Mouse (Mus musculus) erythroblast, embryonic 14.5 days (primary cell): ENCODE results near the gene Gins1. TPM values are rescaled to one million over a fixed set of nuclear protein-coding genes. Genes with fewer than 3 reads are reported as not detected.
"Not testable (repeated sequence)": the region's sequence is repeated elsewhere in the genome, so short reads cannot be mapped to it uniquely, and the experiment has no call there.

Source experiments
- H3K27me3 ChIP-seq: 2 replicates; pipeline ENCODE4 v1.6.1; 2012; ENCODE audit warnings: inconsistent platforms; ENCODE audit not compliant: control insufficient read depth
- H3K36me3 ChIP-seq: 2 replicates; pipeline ENCODE4 v1.6.1; 2012; ENCODE audit warnings: mild to moderate bottlenecking, inconsistent platforms; ENCODE audit not compliant: control insufficient read depth
- H3K4me1 ChIP-seq: 2 replicates; pipeline ENCODE4 v1.6.1; 2012; ENCODE audit warnings: inconsistent platforms; ENCODE audit not compliant: control insufficient read depth
- H3K4me3 ChIP-seq: replicated peaks from 2 replicates; pipeline ENCODE3; 2012; ENCODE audit warnings: moderate library complexity, mild to moderate bottlenecking, inconsistent platforms
- H3K9me3 ChIP-seq: 2 replicates; pipeline ENCODE4 v1.6.1; 2012; ENCODE audit warnings: low read length, inconsistent platforms, mixed read lengths; ENCODE audit not compliant: control insufficient read depth
- GATA1 ChIP-seq: IDR thresholded peaks from 2 replicates; pipeline ENCODE4 v1.6.1; 2012; ENCODE audit warnings: low read length, inconsistent platforms, mixed read lengths
- TAL1 ChIP-seq: IDR thresholded peaks from 3 replicates; pipeline ENCODE4 v1.6.1; 2012; ENCODE audit warnings: low read length, inconsistent platforms, mixed read lengths
- polyA plus RNA-seq: library from polyadenylated mRNA; stranded (reverse); fragments of >175 nt; gene quantifications from 2 replicates; pipeline ENCODE4 v1.2.3, GENCODE M21; 2012

Gins1 gene
- polyA plus RNA-seq, 1 experiment, result 5.9 TPM

- peaks cover 16% of the 10 kb centered on the region for H3K4me1 ChIP-seq
- H3K27me3 ChIP-seq, result no peaks in the 10 kb centered on the region
- H3K36me3 ChIP-seq, result peaks cover 86% of the 10 kb centered on the region
- no peak for TF ChIP-seq TAL1
- no peak for TF ChIP-seq GATA1
- H3K9me3 ChIP-seq, result no peaks in the 10 kb centered on the region
- H3K4me3 ChIP-seq, result no peak overlapping the region
Observed at GRCm38 (mm10) chr2:150923505-150923904, 18.3 kb downstream of the Gins1 start.

GRCm38 (mm10) chr2:150927038-150927720 is 22.0 kb downstream of the Gins1 start:
- TF ChIP-seq TAL1 (no peak), GATA1 (no peak)
- H3K9me3 ChIP-seq, result no peaks in the 10 kb centered on the region
- peaks cover 91% of the 10 kb centered on the region for H3K36me3 ChIP-seq
- no peaks in the 10 kb centered on the region for H3K27me3 ChIP-seq
- peaks cover 10% of the 10 kb centered on the region for H3K4me1 ChIP-seq
- H3K4me3 ChIP-seq, result no peak overlapping the region

DNA sequence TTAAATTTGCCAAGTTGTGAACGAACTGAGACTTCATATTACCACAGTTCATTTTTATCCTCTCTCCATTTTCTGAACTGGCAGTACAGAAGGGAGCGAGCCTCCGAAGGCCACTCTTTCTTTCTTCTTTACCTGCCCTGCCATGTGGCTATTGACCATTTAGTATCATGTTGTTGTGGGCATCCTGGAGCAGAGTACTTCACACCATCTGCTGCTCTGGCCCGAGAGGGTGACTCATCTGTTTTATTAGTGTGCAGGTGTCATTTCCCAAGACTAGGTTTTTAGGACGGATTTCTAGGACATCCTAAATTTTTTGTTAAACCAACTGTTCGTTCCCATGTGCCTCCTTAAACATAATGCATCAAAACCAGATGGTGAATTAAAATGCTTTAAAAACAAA is 24.0 kb downstream of the Gins1 start:
- peaks cover 95% of the 10 kb centered on the region for H3K36me3 ChIP-seq
- no peaks in the 10 kb centered on the region for H3K4me1 ChIP-seq
- H3K4me3 ChIP-seq, result no peak overlapping the region

DNA sequence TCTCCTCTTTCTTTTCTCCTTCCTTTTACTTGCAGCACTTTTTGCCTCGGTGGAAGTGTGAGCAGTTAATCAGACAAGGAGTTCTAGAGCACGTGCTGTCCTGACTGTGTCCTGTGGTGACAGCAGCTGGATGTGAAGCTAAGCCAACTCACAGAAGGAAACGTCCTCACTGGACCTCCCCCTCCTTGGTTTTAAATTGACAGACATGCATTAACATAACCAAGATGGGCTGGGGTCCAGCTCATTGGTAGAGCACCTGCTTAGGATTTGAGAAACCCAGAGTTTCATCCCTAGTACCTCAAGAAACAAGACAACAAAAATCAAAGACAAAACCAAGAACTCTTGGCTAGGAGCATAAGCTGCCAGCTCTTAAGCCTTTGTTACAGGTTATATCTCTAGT is 25.6 kb downstream of the Gins1 start:
- Histone ChIP-seq H3K4me1 (no peaks in the 10 kb centered on the region), H3K27me3 (no peaks in the 10 kb centered on the region), H3K9me3 (no peaks in the 10 kb centered on the region), H3K4me3 (no peak overlapping the region), H3K36me3 (peaks cover 96% of the 10 kb centered on the region)
- TF ChIP-seq GATA1 (no peak), TAL1 (no peak)

More for the DNA sequence above, 24.0 kb downstream of the Gins1 start:
- TF ChIP-seq TAL1 (no peak), GATA1 (no peak)
- no peaks in the 10 kb centered on the region for H3K9me3 ChIP-seq
- no peaks in the 10 kb centered on the region for H3K27me3 ChIP-seq

DNA sequence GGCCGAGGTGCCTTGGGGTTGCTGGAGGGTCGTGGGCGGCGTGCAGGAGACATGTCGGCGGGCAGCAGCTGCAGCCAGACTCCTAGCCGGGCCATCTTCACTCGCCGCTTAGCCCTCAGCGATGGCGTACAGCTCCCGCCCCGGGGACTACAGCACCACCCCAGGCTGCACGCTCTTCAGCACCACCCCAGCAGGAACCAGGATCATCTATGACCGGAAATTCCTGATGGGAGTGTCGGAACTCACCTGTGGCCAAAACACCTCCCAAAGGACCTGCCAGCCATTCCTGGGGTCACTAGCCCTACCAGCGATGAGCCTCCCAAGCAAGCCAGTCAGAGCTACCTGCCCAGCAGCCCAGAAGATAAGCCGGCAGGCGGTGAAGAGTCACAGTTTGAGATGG is 28.3 kb downstream of the Gins1 start:
- no peaks in the 10 kb centered on the region for H3K27me3 ChIP-seq
- H3K36me3 ChIP-seq, result peaks cover 94% of the 10 kb centered on the region
- H3K4me3 ChIP-seq, result no peak overlapping the region
- no peaks in the 10 kb centered on the region for H3K4me1 ChIP-seq
- no peaks in the 10 kb centered on the region for H3K9me3 ChIP-seq
- TF ChIP-seq TAL1 (no peak), GATA1 (no peak)

- Histone ChIP-seq H3K36me3 (peaks cover 86% of the 10 kb centered on the region), H3K9me3 (no peaks in the 10 kb centered on the region), H3K4me1 (no peaks in the 10 kb centered on the region), H3K4me3 (no peak overlapping the region), H3K27me3 (no peaks in the 10 kb centered on the region)
- TF ChIP-seq TAL1, result no peak
- TF ChIP-seq GATA1, result no peak
Observed at GRCm38 (mm10) chr2:150934659-150935058, 29.5 kb downstream of the Gins1 start.

- peaks cover 6% of the 10 kb centered on the region for H3K4me1 ChIP-seq
- H3K9me3 ChIP-seq, result no peaks in the 10 kb centered on the region
- TF ChIP-seq GATA1 (no peak), TAL1 (no peak)
- no peak overlapping the region for H3K4me3 ChIP-seq
- peaks cover 87% of the 10 kb centered on the region for H3K36me3 ChIP-seq
- no peaks in the 10 kb centered on the region for H3K27me3 ChIP-seq
Observed at GRCm38 (mm10) chr2:150944017-150944416, 38.8 kb downstream of the Gins1 start.

DNA sequence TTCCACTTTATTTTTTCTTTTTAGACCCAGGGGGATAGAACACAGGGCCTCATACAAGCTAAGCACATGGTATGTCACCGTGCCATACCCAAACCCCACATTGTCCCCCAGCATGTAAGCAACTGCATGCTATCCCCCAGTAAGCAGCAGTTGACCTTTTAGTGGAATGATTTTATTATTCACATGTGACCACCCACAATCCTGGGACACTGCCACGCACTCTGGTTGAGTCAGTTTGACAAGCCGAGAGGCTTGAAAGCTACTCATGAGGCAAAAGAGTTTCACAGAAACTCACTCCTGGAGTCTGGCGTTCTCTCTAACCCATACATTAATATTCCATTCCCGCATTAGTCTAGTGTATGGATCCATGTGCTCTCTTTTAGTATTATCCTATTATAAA is 42.1 kb downstream of the Gins1 start:
- H3K36me3 ChIP-seq, result peaks cover 91% of the 10 kb centered on the region

GRCm38 (mm10) chr2:150947880-150948611 is 42.8 kb downstream of the Gins1 start:
- not testable (repeated sequence) for H3K9me3 ChIP-seq, H3K27me3 ChIP-seq
- peaks cover 91% of the 10 kb centered on the region for H3K36me3 ChIP-seq

More for the DNA sequence above, 42.1 kb downstream of the Gins1 start:
- H3K27me3 ChIP-seq, H3K4me3 ChIP-seq, H3K4me1 ChIP-seq, H3K9me3 ChIP-seq: not testable (repeated sequence)

More at GRCm38 (mm10) chr2:150947880-150948611, 42.8 kb downstream of the Gins1 start:
- not testable (repeated sequence) for H3K4me1 ChIP-seq, H3K4me3 ChIP-seq
